Comparison of ENCODE assay signal across 15 mouse cellular contexts in genomic region chr2:45265819-45266218, GRCm38 (mm10).
"Had no signal": no experiment of that assay in that cellular context is flagged by ENCODE, and none has a peak within 500 bp of the region (broad histone marks: within the 10 kb centered on the region; RNA-seq: fewer than 3 reads in every experiment).

No protein-coding gene starts in this region.

- H3K4me3 ChIP-seq: intestine, embryonic 15.5 days; left cerebral cortex, adult 2 months; limb, embryonic 15.5 days; liver, embryonic 13.5 days; lung, embryonic 15.5 days; midbrain, embryonic 12.5 days; neural tube, embryonic 13.5 days had no signal

- H3K4me1 ChIP-seq: intestine, embryonic 15.5 days; limb, embryonic 15.5 days; liver, embryonic 13.5 days; lung, embryonic 15.5 days; midbrain, embryonic 12.5 days; neural tube, embryonic 13.5 days had no signal

- H3K27me3 ChIP-seq: intestine, embryonic 15.5 days; limb, embryonic 15.5 days; liver, embryonic 13.5 days; lung, embryonic 15.5 days; midbrain, embryonic 12.5 days; neural tube, embryonic 13.5 days had no signal

- DNase-seq: liver, embryonic 13.5 days; liver, postnatal 0 days; lung, postnatal 14 days; retina, postnatal 1 day; right cerebral cortex, postnatal 4 days; spleen, adult 18-20 months; thymus, adult 2 months; thymus, postnatal 4 days had no signal

- ATAC-seq: intestine, embryonic 15.5 days; liver, postnatal 0 days; midbrain, embryonic 16.5 days had no signal

- H3K27ac ChIP-seq: intestine, embryonic 15.5 days; left cerebral cortex, adult 2 months; limb, embryonic 15.5 days; liver, embryonic 13.5 days; lung, embryonic 15.5 days; midbrain, embryonic 12.5 days; neural tube, embryonic 13.5 days had no signal

- H3K4me2 ChIP-seq: intestine, embryonic 15.5 days; limb, embryonic 15.5 days; liver, embryonic 13.5 days; lung, embryonic 15.5 days; midbrain, embryonic 12.5 days; neural tube, embryonic 13.5 days had no signal

- H3K36me3 ChIP-seq: intestine, embryonic 15.5 days; limb, embryonic 15.5 days; liver, embryonic 13.5 days; lung, embryonic 15.5 days; midbrain, embryonic 12.5 days; neural tube, embryonic 13.5 days had no signal

- H3K9me3 ChIP-seq: intestine, embryonic 15.5 days; limb, embryonic 15.5 days; liver, embryonic 13.5 days; lung, embryonic 15.5 days; midbrain, embryonic 12.5 days; neural tube, embryonic 13.5 days had no signal

- H3K9ac ChIP-seq: intestine, embryonic 15.5 days; limb, embryonic 15.5 days; liver, embryonic 13.5 days; liver, postnatal 0 days; lung, embryonic 15.5 days; midbrain, embryonic 12.5 days; neural tube, embryonic 13.5 days had no signal
